Mouse (Mus musculus) small intestine, adult 2 months (tissue): ENCODE results near the gene Klhl20.

Source experiments
- CTCF ChIP-seq: fragments of 200-500 bp; IDR thresholded peaks from 2 replicates; pipeline ENCODE4 v1.5.1; 2012; ENCODE audit warnings: low read depth, mild to moderate bottlenecking, control low read depth, inconsistent platforms, low read length, moderate library complexity, mixed read lengths; ENCODE audit not compliant: insufficient replicate concordance, insufficient read length; ENCODE audit errors: extremely low read depth
- POLR2A ChIP-seq: fragments of 200-500 bp; IDR thresholded peaks from 2 replicates; pipeline ENCODE4 v1.6.1; 2012; ENCODE audit warnings: low read depth, mild to moderate bottlenecking, control low read depth, inconsistent platforms, low read length, moderate library complexity

GRCm38 (mm10) chr1:161071272-161071620, 60.1 kb downstream of the Klhl20 start:
- no peak for TF ChIP-seq CTCF
- no peak for TF ChIP-seq POLR2A
